Mouse (Mus musculus) subcutaneous adipose tissue, adult 2 months (tissue): Measurements from ENCODE around the gene Hist1h3e. TPM values are rescaled to one million over a fixed set of nuclear protein-coding genes. Genes with fewer than 3 reads are reported as not detected.

Source experiments
- polyA plus RNA-seq: library from polyadenylated mRNA; depleted of rRNA; stranded (reverse); fragments of >200 nt; gene quantifications from 2 replicates; pipeline ENCODE4 v1.2.3, GENCODE M21; 2012; ENCODE audit warnings: low replicate concordance; rRNA removed

The Hist1h3e gene
- polyA plus RNA-seq = 4.3 and 14.6 TPM in 2 replicates

DNA sequence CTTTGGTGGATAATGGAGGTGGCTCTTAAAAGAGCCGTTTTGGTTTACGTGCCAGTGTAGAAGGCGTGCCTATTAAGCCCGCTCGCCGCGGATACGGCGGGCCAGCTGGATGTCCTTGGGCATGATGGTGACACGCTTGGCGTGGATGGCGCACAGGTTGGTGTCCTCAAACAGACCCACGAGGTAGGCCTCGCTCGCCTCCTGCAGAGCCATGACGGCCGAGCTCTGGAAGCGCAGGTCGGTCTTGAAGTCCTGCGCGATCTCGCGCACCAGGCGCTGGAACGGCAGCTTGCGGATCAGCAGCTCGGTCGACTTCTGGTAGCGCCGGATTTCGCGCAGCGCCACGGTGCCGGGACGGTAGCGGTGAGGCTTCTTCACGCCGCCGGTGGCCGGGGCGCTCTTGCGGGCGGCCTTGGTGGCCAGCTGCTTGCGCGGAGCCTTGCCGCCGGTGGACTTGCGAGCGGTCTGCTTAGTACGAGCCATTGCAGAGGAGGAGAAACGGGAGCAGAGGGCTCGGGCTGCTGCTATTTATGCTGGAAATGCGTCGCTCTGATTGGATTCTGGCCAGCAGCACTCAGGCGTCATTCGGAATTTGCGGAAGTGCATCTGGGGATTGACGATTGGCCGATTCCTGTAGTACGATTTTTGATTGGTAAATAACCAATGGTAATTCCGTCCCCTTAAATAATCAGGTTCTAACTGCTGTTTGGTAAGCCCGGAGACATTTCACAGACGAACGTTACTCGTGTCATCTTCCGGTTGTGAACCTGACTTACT is at the start of gene Hist1h3e:
Gene Hist1h3e, minus strand, starts transcription at position 487 of the 777 bp plus-strand sequence.

GRCm38 (mm10) chr13:23581408-23582218 is 19.4 kb upstream of the Hist1h3e start, which contains the start of gene Hist1h4d:
Gene Hist1h4d, plus strand, starts transcription at chr13:23581598.

DNA sequence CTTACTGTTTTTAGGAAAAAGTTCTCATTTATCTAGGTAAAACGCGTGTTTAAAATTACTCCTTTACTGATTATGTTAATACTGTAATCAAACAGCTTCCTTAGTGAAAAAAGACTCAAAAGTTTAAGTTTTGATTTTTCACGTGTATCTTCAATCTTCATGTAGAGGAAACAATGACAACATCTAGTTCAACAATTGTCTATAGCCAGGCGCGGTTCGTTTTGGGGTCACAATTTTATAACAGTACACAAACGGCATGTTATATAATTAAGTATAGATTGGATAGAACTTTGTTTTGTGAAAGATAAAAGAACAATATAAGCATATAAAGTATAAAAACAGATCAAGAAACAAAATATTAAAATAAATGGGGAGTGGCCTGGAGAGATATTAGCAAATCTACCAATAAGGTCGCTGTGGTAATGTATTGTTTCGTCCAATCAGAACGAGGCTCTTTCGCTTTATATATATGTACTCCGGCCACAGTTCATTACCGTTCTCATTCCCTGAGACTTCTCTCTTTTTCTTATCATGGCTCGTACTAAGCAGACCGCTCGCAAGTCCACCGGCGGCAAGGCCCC is 13.2 kb upstream of the Hist1h3e start, which contains the start of gene Hist1h3d:
Gene Hist1h3d, plus strand, starts transcription at position 493 of the 581 bp plus-strand sequence.

DNA sequence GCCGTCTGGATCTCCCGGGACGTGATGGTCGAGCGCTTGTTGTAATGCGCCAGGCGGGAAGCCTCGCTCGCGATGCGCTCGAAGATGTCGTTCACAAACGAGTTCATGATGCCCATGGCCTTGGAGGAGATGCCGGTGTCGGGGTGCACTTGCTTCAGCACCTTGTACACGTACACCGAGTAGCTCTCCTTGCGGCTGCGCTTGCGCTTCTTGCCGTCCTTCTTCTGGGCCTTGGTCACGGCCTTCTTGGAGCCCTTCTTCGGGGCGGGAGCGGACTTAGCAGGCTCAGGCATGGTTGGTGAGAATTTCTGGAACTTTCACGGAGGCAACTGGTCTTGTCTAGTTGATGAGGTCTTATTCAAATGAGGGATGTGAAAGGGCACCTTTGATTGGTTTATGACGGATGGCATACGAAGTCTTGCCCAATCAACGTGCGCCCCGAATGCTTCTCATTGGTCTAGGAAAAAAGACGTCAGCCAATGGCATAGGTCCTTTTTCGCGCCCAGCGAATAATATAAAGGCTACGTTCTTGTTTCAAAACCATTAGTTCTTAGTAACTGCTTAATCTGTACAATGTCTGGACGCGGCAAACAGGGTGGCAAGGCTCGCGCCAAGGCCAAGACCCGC is 11.8 kb upstream of the Hist1h3e start, which contains the start of the genes Hist1h2bf and Hist1h2ad:
Gene Hist1h2bf, minus strand, starts transcription at position 299 of the 627 bp plus-strand sequence.
Gene Hist1h2ad, plus strand, starts transcription at position 484 of the 627 bp plus-strand sequence.

DNA sequence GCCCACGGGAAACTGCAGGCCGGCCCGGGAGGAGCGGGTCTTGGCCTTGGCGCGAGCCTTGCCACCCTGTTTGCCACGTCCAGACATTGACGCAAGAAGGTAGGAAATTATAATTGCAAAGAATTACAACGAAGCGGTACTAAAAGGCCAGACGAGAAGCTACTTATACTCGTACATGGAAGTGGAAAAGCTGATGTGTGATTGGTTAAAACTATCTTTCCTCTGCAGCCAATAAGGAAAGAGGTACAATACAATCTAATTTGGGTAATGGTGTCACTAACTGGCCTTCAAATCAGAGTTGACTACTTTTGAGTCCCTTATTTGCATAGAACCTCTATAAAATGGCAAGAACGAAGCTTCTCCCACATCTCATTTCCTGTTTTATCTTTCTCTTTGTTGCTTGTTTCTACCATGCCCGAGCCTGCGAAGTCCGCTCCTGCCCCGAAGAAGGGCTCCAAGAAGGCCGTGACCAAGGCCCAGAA is 8.9 kb upstream of the Hist1h3e start, which contains the start of the genes Hist1h2ae and Hist1h2bg:
Gene Hist1h2ae, minus strand, starts transcription at position 199 of the 482 bp plus-strand sequence.
Gene Hist1h2bg, plus strand, starts transcription at position 375 of the 482 bp plus-strand sequence.

DNA sequence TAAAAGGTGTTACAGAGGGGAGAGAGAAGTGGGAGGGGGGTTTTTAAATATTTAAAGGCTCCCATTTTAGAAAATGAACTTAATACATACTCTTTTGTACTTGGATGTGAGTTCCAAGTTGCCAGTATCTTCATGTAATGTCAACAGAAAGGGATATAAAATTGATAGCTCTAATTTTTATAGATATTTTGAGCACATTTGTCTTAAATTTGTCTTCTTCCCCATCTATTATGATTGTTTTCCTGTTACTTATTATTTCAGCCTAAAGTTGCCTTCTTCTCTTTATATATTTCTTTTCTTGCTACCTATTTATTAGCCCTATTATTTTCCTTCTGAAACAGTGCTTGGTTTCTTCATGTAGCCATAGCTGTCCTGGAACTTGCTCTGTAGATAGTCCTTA is 9.2 kb downstream of the Hist1h3e start, which contains the start of gene Hist1h1d:
Gene Hist1h1d, plus strand, starts transcription at position 301 of the 400 bp plus-strand sequence.

GRCm38 (mm10) chr13:23551146-23551834 is 10.9 kb downstream of the Hist1h3e start, which contains the start of gene Hist1h4f:
Gene Hist1h4f, minus strand, starts transcription at chr13:23551648.

DNA sequence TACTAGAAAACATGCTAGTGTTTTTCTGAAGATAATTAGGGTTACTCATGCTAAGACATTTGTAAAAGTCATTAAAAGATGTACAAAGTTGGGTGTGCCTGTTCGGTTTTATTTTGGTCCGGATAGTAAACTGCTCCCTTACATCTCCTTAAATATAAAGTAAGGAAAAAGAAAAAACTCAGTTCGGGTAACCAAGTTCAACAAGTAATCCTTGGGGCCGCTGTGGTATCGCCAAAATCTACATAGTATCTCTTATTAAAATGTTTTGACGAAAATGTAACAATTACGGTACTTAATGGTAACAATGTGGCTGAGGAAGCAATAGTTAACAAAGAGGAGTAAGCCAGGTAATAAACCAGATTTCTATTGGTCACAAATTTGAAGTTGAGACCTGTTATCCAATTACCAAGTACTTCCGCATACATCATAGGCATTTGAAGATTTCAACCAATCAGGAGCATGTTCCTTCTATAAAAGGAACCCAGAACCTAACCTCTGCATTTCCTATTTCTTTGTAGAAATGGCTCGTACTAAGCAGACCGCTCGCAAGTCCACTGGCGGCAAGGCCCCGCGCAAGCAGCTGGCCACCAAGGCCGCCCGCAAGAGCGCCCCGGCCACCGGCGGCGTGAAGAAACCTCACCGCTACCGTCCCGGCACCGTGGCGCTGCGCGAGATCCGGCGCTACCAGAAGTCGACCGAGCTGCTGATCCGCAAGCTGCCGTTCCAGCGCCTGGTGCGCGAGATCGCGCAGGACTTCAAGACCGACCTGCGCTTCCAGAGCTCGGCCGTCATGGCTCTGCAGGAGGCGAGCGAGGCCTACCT is 18.0 kb downstream of the Hist1h3e start, which contains the start of gene Hist1h3f:
Gene Hist1h3f, plus strand, starts transcription at position 88 of the 822 bp plus-strand sequence.

GRCm38 (mm10) chr13:23542999-23543607 is 19.1 kb downstream of the Hist1h3e start, which contains the start of gene Hist1h2bh:
Gene Hist1h2bh, minus strand, starts transcription at chr13:23543392.

DNA sequence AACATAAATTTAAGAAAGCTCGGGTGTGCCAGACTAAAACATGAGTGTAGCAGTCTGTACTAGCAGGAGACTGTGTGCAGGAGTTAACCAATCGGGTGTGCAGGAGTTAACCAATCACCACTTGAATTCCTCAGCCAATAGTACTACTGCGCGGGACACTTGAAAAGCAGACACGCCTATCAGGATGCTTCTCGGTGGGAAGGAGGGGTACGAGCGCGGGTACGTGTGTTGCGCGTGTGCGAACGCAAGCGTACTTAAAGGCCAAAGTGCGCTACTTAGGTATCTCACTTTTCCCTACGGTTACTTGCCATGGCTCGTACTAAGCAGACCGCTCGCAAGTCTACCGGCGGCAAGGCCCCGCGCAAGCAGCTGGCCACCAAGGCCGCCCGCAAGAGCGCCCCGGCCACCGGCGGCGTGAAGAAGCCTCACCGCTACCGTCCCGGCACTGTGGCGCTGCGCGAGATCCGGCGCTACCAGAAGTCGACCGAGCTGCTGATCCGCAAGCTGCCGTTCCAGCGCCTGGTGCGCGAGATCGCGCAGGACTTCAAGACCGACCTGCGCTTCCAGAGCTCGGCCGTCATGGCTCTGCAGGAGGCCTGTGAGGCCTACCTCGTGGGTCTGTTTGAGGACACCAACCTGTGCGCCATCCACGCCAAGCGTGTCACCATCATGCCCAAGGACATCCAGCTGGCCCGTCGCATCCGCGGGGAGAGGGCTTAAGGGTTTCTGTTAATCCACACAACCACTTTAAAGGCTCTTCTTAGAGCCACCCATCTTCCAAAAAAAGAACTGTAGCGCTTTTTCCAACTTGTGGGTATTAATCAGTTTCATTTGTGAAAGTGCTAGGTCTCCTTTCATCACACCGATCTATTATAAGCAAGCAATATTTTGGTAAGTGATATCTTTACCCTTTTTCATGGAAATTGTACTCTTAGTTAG is 26.8 kb downstream of the Hist1h3e start, which contains the start of gene Hist1h3g:
Gene Hist1h3g, plus strand, starts transcription at position 286 of the 939 bp plus-strand sequence.

DNA sequence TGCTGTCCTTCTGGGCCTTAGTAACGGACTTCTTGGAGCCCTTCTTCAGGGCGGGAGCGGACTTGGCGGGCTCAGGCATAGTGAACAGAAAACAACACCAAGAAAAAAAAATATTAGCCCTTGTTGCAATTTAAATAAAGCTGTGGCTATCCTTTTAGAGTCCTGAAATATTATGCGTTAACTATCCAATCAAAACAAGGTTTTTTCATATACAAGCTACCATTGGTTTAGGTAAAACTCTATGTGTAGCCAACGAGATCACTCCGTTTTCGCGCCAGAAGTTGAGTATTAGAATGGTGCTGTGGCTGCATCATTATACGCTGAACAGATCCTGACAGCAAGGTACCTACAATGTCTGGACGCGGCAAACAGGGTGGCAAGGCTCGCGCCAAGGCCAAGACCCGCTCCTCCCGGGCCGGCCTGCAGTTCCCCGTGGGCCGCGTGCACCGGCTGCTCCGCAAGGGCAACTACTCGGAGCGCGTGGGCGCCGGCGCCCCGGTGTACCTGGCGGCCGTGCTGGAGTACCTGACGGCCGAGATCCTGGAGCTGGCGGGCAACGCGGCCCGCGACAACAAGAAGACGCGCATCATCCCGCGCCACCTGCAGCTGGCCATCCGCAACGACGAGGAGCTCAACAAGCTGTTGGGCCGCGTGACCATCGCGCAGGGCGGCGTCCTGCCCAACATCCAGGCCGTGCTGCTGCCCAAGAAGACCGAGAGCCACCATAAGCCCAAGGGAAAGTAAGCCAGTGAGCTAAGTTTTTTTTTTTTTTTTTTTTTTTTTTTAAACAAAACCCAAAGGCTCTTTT is 28.4 kb downstream of the Hist1h3e start, which contains the start of gene Hist1h2af:
Gene Hist1h2af, plus strand, starts transcription at position 347 of the 808 bp plus-strand sequence.

DNA sequence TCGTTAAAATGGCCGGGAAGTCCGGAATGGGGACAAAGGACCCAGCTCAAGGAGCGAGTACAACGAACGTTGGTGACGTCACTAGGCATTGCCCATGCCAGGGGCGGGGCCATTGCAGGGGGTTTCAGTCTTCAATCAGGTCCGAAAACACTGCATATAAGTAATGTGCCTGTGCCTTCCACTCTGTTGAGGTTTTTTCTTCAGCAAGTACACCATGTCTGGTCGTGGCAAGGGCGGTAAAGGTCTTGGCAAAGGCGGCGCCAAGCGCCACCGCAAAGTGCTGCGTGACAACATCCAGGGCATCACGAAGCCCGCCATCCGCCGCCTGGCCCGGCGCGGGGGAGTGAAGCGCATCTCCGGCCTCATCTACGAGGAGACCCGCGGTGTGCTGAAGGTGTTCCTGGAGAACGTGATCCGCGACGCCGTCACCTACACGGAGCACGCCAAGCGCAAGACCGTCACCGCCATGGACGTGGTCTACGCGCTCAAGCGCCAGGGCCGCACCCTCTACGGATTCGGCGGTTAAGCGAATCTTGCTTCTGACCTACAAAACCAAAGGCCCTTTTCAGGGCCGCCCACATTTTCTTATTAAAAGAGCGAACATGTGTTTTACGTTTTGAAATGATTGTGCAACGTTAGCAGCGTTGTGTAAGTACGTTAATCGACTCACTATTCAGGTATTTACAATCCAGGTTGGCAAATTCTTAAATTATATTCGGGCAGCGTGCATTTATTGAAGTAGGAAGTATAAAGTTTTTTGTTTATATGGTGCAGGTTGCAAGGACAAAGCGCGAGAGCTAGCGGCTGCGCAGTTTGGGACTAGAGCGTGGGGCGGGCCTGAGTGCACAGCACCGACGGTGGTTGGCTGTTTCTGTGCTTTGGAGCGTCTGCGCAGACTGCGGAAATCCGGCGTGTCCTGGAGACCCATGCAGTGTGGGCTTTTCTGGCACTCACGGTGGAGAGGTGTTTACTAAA is 31.0 kb downstream of the Hist1h3e start, which contains the start of gene Hist1h4h:
Gene Hist1h4h, plus strand, starts transcription at position 150 of the 975 bp plus-strand sequence.

